Mouse (Mus musculus) lung, embryonic 16.5 days (tissue): ENCODE data around the gene Il10rb. TPM values are rescaled to one million over a fixed set of nuclear protein-coding genes. Genes with fewer than 3 reads are reported as not detected.

ENCODE experiments used
- ATAC-seq: fragments of 200-750 bp; cut with Nextera tagmentation; 2 replicates; pipeline ENCODE4 v1.8.0; 2017; ENCODE audit warnings: low read depth, mild to moderate bottlenecking, moderate library complexity
- H3K27ac ChIP-seq: fragments of 300-500 bp; sonication (generic); 2 replicates; pipeline ENCODE4 v1.5.1; 2014; ENCODE audit warnings: mild to moderate bottlenecking, control low read depth, low read length
- H3K27me3 ChIP-seq: fragments of 300-500 bp; sonication (generic); 2 replicates; pipeline ENCODE4 v1.6.1; 2014; ENCODE audit warnings: low read depth, low read length, mixed read lengths; ENCODE audit not compliant: control insufficient read depth, insufficient read depth
- H3K36me3 ChIP-seq: fragments of 300-500 bp; sonication (generic); 2 replicates; pipeline ENCODE4 v1.6.1; 2014; ENCODE audit warnings: low read length; ENCODE audit not compliant: control insufficient read depth, insufficient read depth
- H3K4me1 ChIP-seq: fragments of 300-500 bp; sonication (generic); replicated peaks from 2 replicates; pipeline ENCODE4 v1.6.1; 2014; ENCODE audit warnings: low read length, mixed read lengths; ENCODE audit not compliant: control insufficient read depth, insufficient read depth
- H3K4me2 ChIP-seq: fragments of 300-500 bp; sonication (generic); 2 replicates; pipeline ENCODE4 v1.6.1; 2014; ENCODE audit warnings: low read depth, low read length, control low read depth
- H3K4me3 ChIP-seq: fragments of 300-500 bp; sonication (generic); 2 replicates; pipeline ENCODE4 v1.5.1; 2014; ENCODE audit warnings: mild to moderate bottlenecking, low read length, control low read depth
- H3K9ac ChIP-seq: fragments of 300-500 bp; sonication (generic); 2 replicates; pipeline ENCODE4 v1.6.1; 2014; ENCODE audit warnings: low read length, control low read depth
- H3K9me3 ChIP-seq: fragments of 300-500 bp; sonication (generic); 2 replicates; pipeline ENCODE4 v1.6.1; 2016; ENCODE audit warnings: low read length; ENCODE audit not compliant: control insufficient read depth
- WGBS: fragments of 180-500 bp; shearing (Covaris S2); extraction: QIAGEN DNeasy Blood & Tissue Kit; methylation state at CpG from one replicate; pipeline ENCODE4 v1.1.7; 2014; 5-methylcytosine and 5-hydroxymethylcytosine counted together
- polyA plus RNA-seq: library from polyadenylated mRNA; unstranded; fragments of >200 nt; fragmentation: Nextera tagmentation; extraction: Ambion mirVana; gene quantifications from 2 replicates; pipeline ENCODE4 v1.2.1, GENCODE M21; 2015

Gene Il10rb
- polyA plus RNA-seq, 1 experiment from 2014 or later = 56.8 TPM

DNA sequence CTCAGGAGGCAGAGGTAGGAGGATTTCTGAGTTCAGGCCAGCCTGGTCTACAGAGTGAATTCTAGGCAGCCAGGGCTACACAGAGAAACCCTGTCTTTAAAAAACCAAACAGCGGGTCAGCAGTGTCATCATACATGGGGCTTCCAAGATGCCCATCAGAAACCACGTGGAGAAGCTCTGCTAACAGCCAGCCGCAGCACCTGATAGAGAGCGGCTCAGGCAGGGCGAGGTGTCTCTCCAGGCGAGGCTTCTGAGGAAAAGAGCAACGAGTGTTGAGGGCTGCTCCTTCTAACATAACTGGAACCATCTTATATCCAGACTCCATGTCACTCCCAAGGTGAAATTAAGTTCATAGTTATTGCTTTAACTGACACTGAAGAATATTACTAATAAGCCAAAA is 42.9 kb downstream of the Il10rb start:
- no peak overlapping the region for H3K9ac ChIP-seq
- no peak overlapping the region for H3K4me3 ChIP-seq
- H3K4me1 ChIP-seq = peaks cover 21% of the 10 kb centered on the region
- ATAC-seq = no peak
- H3K27me3 ChIP-seq = no peaks in the 10 kb centered on the region
- WGBS = 76% methylated on average over 7 of the region's 7 CpGs
- no peak overlapping the region for H3K27ac ChIP-seq
- H3K36me3 ChIP-seq = no peaks in the 10 kb centered on the region
- H3K4me2 ChIP-seq = no peak overlapping the region
- H3K9me3 ChIP-seq = no peaks in the 10 kb centered on the region

DNA sequence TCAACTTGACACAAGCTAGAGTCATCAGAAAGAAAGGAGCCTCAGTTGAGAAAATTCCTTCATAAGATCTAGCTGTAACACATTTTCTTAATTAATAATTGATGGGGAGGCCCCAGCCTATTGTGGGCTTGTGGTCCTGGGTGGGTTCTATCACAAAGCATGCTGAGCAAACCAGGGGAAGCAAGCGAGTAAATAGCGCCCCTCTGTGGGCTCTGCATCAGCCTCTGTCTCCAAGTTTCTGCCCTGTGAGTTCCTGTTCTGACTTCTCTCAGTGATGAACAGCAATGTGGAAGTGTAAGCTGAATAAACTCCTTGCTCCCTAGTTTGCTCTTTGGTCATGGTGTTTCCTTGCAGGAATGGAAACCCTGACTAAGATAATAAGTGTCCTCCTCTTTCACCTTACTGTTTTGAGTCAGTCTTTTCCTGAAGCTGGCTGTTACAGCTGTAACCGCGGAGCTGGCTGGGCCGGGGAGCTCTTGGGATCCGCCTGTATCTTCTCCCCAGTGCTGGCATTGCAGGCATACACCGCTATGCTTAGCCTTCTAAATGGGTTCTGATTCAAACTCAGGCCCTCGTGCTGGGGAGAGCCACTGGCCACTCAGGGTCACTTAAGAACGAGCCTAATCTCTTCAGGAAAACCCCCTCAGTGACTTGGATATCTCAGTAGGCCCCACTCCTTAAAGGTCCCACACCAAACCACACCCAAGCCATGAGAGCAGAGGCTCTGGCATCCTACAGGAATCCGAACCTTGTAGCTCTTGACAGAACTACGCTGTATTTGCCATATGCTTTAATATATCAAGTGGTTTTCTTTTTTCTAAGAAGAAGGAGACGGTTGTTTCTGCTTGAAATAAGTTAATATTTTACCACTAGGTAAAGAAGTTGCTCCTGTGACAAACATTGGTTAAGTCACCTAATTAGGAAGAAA is 44.4 kb downstream of the Il10rb start:
- Histone ChIP-seq H3K9me3 (no peaks in the 10 kb centered on the region), H3K4me3 (no peak overlapping the region), H3K27ac (peak overlapping the region; percentile 37; the same call in 1 of the 2 replicates), H3K36me3 (no peaks in the 10 kb centered on the region), H3K27me3 (no peaks in the 10 kb centered on the region), H3K4me1 (peaks cover 21% of the 10 kb centered on the region), H3K9ac (no peak overlapping the region), H3K4me2 (no peak overlapping the region)
- 69% methylated on average over 12 of the region's 12 CpGs for WGBS
- peak; percentile 59 for ATAC-seq

DNA sequence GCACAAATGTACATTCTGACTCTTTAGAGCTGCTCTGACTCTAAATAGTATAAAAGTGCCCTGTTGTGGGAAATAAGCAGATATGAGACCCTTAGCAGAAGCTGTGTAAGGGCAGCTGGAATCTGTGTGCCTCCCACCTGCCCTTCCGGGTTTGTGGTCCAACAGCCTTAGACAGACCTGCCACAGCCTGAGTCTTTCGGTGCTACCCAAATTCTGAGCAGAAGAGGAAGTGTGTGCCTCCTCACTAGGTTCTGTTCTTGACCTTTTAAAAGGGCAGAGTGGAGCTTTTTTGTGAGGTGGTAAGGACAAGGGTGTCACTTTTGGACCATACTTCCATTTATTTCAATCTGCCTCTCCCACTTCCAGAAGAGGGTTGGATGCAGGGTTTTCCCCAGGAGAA is 46.0 kb downstream of the Il10rb start:
- H3K9ac ChIP-seq = no peak overlapping the region
- WGBS = 45% methylated on average over 2 of the region's 2 CpGs
- H3K27me3 ChIP-seq = no peaks in the 10 kb centered on the region
- H3K9me3 ChIP-seq = no peaks in the 10 kb centered on the region
- H3K4me1 ChIP-seq = peaks cover 21% of the 10 kb centered on the region
- H3K27ac ChIP-seq = peak overlapping the region; percentile 53
- no peak for ATAC-seq
- H3K4me3 ChIP-seq = no peak overlapping the region
- H3K4me2 ChIP-seq = no peak overlapping the region
- no peaks in the 10 kb centered on the region for H3K36me3 ChIP-seq

DNA sequence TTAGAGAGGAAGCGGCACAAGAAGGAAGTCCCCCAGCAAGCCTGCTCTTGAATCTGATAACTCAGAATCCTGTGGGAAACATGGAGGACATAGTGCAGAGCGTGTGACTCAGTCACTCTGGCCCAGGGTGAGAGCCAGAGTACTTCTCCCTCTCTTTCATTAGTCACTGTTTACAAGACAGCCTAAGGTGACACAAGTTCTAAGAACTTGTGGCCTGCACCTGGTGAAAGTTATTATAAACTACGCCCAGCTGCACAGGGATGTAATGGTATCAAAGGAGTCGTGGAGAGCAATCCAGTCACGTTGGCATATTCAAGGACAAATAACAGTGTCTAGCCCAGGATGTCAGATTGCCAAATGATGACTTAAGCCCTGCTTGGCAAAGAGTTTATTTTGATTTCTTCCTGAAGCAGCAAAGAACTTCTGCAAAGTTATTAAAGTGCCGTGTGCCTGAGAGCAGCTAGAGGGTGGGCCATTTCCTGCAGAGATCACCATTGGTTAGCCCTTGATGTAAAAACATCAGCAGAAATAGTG is 46.5 kb downstream of the Il10rb start:
- WGBS = 18% methylated on average over 6 of the region's 6 CpGs
- H3K27me3 ChIP-seq = no peaks in the 10 kb centered on the region
- no peaks in the 10 kb centered on the region for H3K36me3 ChIP-seq
- peak overlapping the region; percentile 53 for H3K27ac ChIP-seq
- H3K4me1 ChIP-seq = peaks cover 19% of the 10 kb centered on the region
- H3K9ac ChIP-seq = no peak overlapping the region
- H3K4me3 ChIP-seq = no peak overlapping the region
- no peaks in the 10 kb centered on the region for H3K9me3 ChIP-seq
- H3K4me2 ChIP-seq = no peak overlapping the region
- ATAC-seq = peak; percentile 69

DNA sequence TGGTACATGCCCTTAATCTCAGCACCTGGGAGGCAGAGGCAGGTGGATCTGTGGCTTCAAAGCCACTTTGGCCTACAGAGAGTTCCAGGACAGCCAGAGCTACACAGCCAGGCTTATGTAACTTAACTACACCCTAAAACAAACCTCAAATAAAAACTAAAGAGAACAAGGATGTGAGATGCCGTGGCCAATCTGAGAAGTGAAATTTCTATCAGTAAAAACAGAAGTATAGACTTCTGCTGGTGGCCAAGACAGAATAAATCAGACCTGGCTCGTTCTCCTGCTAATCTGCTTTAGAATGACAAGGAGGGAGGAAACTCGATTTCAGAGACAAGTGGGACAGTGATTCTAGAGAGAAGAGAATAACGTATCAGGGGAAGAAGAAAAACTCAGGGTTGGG is 49.9 kb downstream of the Il10rb start:
- H3K4me2 ChIP-seq = no peak overlapping the region
- no peaks in the 10 kb centered on the region for H3K9me3 ChIP-seq
- H3K4me1 ChIP-seq = peaks cover 11% of the 10 kb centered on the region; the same call in 1 of the 2 replicates
- no peak overlapping the region for H3K9ac ChIP-seq
- no peaks in the 10 kb centered on the region for H3K36me3 ChIP-seq
- 74% methylated on average over 4 of the region's 4 CpGs for WGBS
- no peak for ATAC-seq
- no peaks in the 10 kb centered on the region for H3K27me3 ChIP-seq
- no peak overlapping the region for H3K27ac ChIP-seq
- H3K4me3 ChIP-seq = no peak overlapping the region

DNA sequence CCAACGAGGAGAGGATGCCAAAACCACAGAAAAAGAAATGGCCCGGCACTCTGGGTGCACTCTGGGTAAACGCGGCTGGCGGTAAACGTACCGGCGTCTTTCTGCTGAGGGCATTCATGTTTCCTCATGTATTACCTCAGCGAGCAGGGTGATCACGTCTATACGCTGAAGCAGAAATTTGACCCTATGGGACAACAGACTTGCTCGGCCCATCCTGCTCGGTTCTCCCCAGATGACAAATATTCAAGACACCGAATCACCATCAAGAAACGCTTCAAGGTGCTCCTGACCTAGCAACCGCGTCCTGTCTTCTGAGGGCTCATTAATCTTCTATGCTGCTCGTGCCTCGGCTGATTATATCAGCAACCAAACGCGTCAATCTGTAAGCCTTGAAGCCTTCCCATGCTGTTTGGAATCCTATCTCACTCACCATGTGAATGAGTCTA is 52.4 kb downstream of the Il10rb start:
- no peak for ATAC-seq
- H3K4me1 ChIP-seq = no peaks in the 10 kb centered on the region
- H3K9me3 ChIP-seq = no peaks in the 10 kb centered on the region
- no peak overlapping the region for H3K9ac ChIP-seq
- no peak overlapping the region for H3K4me2 ChIP-seq
- WGBS = 56% methylated on average over 21 of the region's 21 CpGs
- no peaks in the 10 kb centered on the region for H3K27me3 ChIP-seq
- no peak overlapping the region for H3K4me3 ChIP-seq
- H3K36me3 ChIP-seq = no peaks in the 10 kb centered on the region
- H3K27ac ChIP-seq = no peak overlapping the region

DNA sequence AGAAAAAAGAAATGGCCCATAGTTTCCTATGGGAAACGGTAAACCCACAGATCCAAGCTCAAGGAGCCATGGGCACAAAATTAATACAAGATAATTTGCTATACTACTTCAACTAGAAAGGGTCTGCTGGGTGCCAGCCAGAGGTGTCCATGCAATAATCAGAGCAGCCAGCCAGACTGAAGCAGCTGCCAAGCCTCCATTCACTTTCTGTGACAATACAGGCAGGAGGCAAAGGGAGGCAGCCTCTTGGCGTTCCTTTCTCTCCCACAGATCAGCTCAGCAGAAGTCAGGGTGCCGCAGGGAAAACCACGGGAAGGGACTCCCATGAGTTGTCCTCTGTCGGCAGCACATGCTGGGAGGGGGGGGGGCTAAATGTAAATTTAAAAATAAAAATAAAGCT is 53.0 kb downstream of the Il10rb start:
- WGBS = 53% methylated on average over 5 of the region's 5 CpGs
- no peak for ATAC-seq
- no peaks in the 10 kb centered on the region for H3K9me3 ChIP-seq
- no peaks in the 10 kb centered on the region for H3K36me3 ChIP-seq
- no peak overlapping the region for H3K9ac ChIP-seq
- peaks cover 1% of the 10 kb centered on the region for H3K4me1 ChIP-seq
- no peaks in the 10 kb centered on the region for H3K27me3 ChIP-seq
- no peak overlapping the region for H3K4me3 ChIP-seq
- no peak overlapping the region for H3K4me2 ChIP-seq
- H3K27ac ChIP-seq = no peak overlapping the region

DNA sequence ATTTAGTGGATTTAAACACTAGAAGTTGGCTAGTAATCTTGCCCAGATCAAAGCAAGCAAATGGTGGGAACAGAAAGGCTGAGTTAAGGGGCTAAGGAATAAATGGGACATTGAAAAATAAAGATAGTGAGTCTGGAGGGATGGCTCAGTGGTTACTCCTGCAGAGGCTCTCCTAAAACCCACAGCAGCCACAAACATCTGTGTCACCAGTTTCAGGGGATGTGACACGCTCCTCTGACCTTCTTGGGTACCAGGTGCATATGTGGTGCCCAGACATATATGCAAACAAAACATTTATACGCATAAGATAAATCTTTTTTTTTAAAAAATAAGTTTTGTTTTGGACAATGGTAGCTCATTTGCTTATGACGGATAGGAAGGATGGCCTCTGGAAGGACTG is 53.4 kb downstream of the Il10rb start:
- Histone ChIP-seq H3K27me3 (no peaks in the 10 kb centered on the region), H3K27ac (no peak overlapping the region), H3K36me3 (no peaks in the 10 kb centered on the region)

DNA sequence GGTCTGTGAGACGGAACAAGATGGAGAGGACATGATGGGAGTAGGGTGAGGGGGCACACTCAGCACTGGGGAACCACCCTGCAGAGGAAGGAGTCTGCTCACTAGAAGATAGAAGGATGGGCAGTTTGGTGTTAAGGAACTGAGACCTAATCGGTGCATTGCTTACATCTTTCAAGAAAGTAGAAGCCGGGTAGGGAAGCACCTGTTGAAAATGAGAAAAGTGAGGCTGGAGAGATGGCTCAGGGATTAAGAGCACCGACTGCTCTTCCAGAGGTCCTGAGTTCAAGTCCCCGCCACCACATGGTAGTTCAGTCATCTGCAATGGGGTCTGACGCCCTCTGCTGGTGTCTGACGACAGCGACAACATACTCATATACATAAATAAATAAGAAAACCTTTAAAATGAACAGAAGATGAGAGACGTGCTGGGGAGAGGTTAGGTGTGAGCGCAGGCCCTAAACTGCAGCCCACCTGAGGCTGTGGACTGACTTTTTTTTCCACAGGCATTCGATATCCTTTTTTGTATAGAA is 53.9 kb downstream of the Il10rb start:
- Histone ChIP-seq H3K9ac (no peak overlapping the region), H3K4me2 (no peak overlapping the region), H3K27me3 (no peaks in the 10 kb centered on the region), H3K36me3 (no peaks in the 10 kb centered on the region), H3K4me3 (no peak overlapping the region), H3K9me3 (no peaks in the 10 kb centered on the region), H3K27ac (0 out of 2 replicates have a peak overlapping the region, but pooled peaks have one; percentile 67), H3K4me1 (peaks cover 5% of the 10 kb centered on the region)
- 69% methylated on average over 11 of the region's 11 CpGs for WGBS
- no peak for ATAC-seq

More for the DNA sequence above, 53.4 kb downstream of the Il10rb start:
- peaks cover 5% of the 10 kb centered on the region for H3K4me1 ChIP-seq
- H3K4me2 ChIP-seq = no peak overlapping the region
- no peak overlapping the region for H3K4me3 ChIP-seq
- no peak overlapping the region for H3K9ac ChIP-seq
- ATAC-seq = no peak
- no peaks in the 10 kb centered on the region for H3K9me3 ChIP-seq
- WGBS = 82% methylated on average over 3 of the region's 3 CpGs
